Mouse (Mus musculus) hindbrain, postnatal 0 days (tissue): ENCODE measurements around the gene Tor4a. TPM values are rescaled to one million over a fixed set of nuclear protein-coding genes. Genes with fewer than 3 reads are reported as not detected.
A peak's percentile ranks its signal among the peaks of the same experiment; 100 is the strongest.

Experiments
- ATAC-seq: fragments of 200-750 bp; cut with Nextera tagmentation; 2 replicates; pipeline ENCODE4 v1.8.0; 2017; ENCODE audit warnings: mild to moderate bottlenecking, moderate TSS enrichment, moderate library complexity
- DNase-seq: peaks from one replicate; pipeline ENCODE4 v3.0.0-alpha.2; 2015; ENCODE audit warnings: low spot score
- H3K27ac ChIP-seq: fragments of 300-500 bp; sonication (generic); 2 replicates; pipeline ENCODE4 v1.5.1; 2014; ENCODE audit warnings: mild to moderate bottlenecking
- H3K27me3 ChIP-seq: fragments of 300-500 bp; sonication (generic); 2 replicates; pipeline ENCODE4 v1.6.1; 2014; ENCODE audit warnings: low read length, mixed read lengths; ENCODE audit not compliant: insufficient read depth
- H3K36me3 ChIP-seq: fragments of 300-500 bp; sonication (generic); 2 replicates; pipeline ENCODE4 v1.6.1; 2014; ENCODE audit warnings: low read length, mixed read lengths; ENCODE audit not compliant: insufficient read depth
- H3K4me1 ChIP-seq: fragments of 300-500 bp; sonication (generic); 2 replicates; pipeline ENCODE4 v1.6.1; 2014; ENCODE audit warnings: antibody characterized with exemption, low read length, mixed read lengths; ENCODE audit not compliant: insufficient read depth
- H3K4me2 ChIP-seq: fragments of 300-500 bp; sonication (generic); 2 replicates; pipeline ENCODE4 v1.6.1; 2014; ENCODE audit warnings: low read depth, mild to moderate bottlenecking, low read length, moderate library complexity, mixed read lengths
- H3K4me3 ChIP-seq: fragments of 300-500 bp; sonication (generic); 2 replicates; pipeline ENCODE4 v1.5.1; 2014; ENCODE audit warnings: low read length
- H3K9ac ChIP-seq: fragments of 300-500 bp; sonication (generic); replicated peaks from 2 replicates; pipeline ENCODE4 v1.6.1; 2014; ENCODE audit warnings: mild to moderate bottlenecking, low read length, moderate library complexity, mixed read lengths
- H3K9me3 ChIP-seq: fragments of 300-500 bp; sonication (generic); 2 replicates; pipeline ENCODE4 v1.6.1; 2016; ENCODE audit warnings: low read length, mixed read lengths
- CTCF ChIP-seq: IDR thresholded peaks from 2 replicates; pipeline ENCODE4 v1.5.1; 2016; ENCODE audit warnings: antibody characterized with exemption, control low read depth, low read depth
- WGBS: fragments of 180-500 bp; shearing (Covaris S2); extraction: QIAGEN DNeasy Blood & Tissue Kit; methylation state at CpG from one replicate; pipeline ENCODE4 v1.1.7; 2014; 5-methylcytosine and 5-hydroxymethylcytosine counted together
- polyA plus RNA-seq: library from polyadenylated mRNA; unstranded; fragments of >200 nt; fragmentation: Nextera tagmentation; extraction: Ambion mirVana; gene quantifications from 2 replicates; pipeline ENCODE4 v1.2.1, GENCODE M21; 2015
- total RNA-seq: library from RNA; depleted of rRNA; stranded (reverse); fragments of >200 nt; gene quantifications from 2 replicates; pipeline ENCODE4 v1.2.3, GENCODE M21; 2014

Gene Tor4a
- total and polyA plus RNA-seq, 2 experiments from 2014 or later = 1.2 to 4.7 TPM

DNA sequence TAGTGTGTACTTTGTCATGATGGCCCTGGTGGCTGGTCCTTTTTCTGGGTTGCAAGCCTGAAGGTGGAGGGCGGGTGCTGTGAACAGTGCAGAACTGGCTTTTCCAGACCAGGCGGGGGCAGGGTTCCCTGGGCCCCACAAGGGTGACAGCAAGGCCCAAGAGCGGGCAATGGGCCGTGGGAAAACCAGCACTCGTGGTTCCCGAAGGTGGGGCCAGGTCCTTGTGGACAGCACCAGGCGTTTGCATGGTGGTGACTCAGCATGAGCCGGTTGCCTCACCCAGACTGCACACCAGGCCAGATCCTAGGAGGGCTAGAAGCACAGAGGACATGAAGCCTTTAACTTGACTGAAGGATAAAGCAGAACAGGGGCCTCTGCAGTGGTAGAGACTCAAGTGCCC lies 24.1 kb downstream of the Tor4a start:
- Histone ChIP-seq H3K27me3 (no peaks in the 10 kb centered on the region), H3K9ac (no peak overlapping the region), H3K27ac (no peak overlapping the region), H3K4me2 (no peak overlapping the region), H3K9me3 (no peaks in the 10 kb centered on the region), H3K4me3 (no peak overlapping the region), H3K36me3 (no peaks in the 10 kb centered on the region), H3K4me1 (peaks cover 18% of the 10 kb centered on the region)
- ATAC-seq = no peak
- no peak for TF ChIP-seq CTCF
- WGBS = 73% methylated on average over 8 of the region's 8 CpGs
- DNase-seq = no peak

- DNase-seq = no peak
- H3K27me3 ChIP-seq = no peaks in the 10 kb centered on the region
- no peaks in the 10 kb centered on the region for H3K9me3 ChIP-seq
- WGBS = 29% methylated on average over 1 of the region's 1 CpGs
- no peak overlapping the region for H3K27ac ChIP-seq
- no peak overlapping the region for H3K4me3 ChIP-seq
- no peak for TF ChIP-seq CTCF
- peaks cover 12% of the 10 kb centered on the region for H3K4me1 ChIP-seq
- ATAC-seq = 0 out of 2 replicates have a peak, but pooled peaks have one; percentile 8
- H3K9ac ChIP-seq = no peak overlapping the region
- no peak overlapping the region for H3K4me2 ChIP-seq
- H3K36me3 ChIP-seq = no peaks in the 10 kb centered on the region
Measured at GRCm38 (mm10) chr2:25171769-25172153, 24.9 kb downstream of the Tor4a start.

GRCm38 (mm10) chr2:25171101-25171768 lies 25.5 kb downstream of the Tor4a start:
- no peak overlapping the region for H3K4me3 ChIP-seq

GRCm38 (mm10) chr2:25170326-25171100 lies 26.2 kb downstream of the Tor4a start:
- Histone ChIP-seq H3K4me1 (peaks cover 11% of the 10 kb centered on the region), H3K4me2 (no peak overlapping the region), H3K9me3 (no peaks in the 10 kb centered on the region), H3K4me3 (no peak overlapping the region), H3K27ac (no peak overlapping the region), H3K27me3 (no peaks in the 10 kb centered on the region), H3K9ac (no peak overlapping the region), H3K36me3 (no peaks in the 10 kb centered on the region)
- WGBS = 61% methylated on average over 10 of the region's 10 CpGs
- ATAC-seq (no peak), DNase-seq (no peak)
- no peak for TF ChIP-seq CTCF

More at GRCm38 (mm10) chr2:25171101-25171768, 25.5 kb downstream of the Tor4a start:
- Histone ChIP-seq H3K36me3 (no peaks in the 10 kb centered on the region), H3K27ac (no peak overlapping the region), H3K9ac (no peak overlapping the region), H3K27me3 (no peaks in the 10 kb centered on the region), H3K4me2 (no peak overlapping the region), H3K9me3 (no peaks in the 10 kb centered on the region), H3K4me1 (peaks cover 11% of the 10 kb centered on the region)
- no peak for ATAC-seq
- TF ChIP-seq CTCF = no peak
- no peak for DNase-seq
- WGBS = 79% methylated on average over 6 of the region's 6 CpGs

- TF ChIP-seq CTCF = no peak
- 17% methylated on average over 5 of the region's 5 CpGs for WGBS
- no peaks in the 10 kb centered on the region for H3K27me3 ChIP-seq
- H3K4me1 ChIP-seq = peaks cover 11% of the 10 kb centered on the region
- no peak overlapping the region for H3K4me2 ChIP-seq
- H3K36me3 ChIP-seq = no peaks in the 10 kb centered on the region
- H3K27ac ChIP-seq = no peak overlapping the region
- ATAC-seq = no peak
- no peaks in the 10 kb centered on the region for H3K9me3 ChIP-seq
- H3K4me3 ChIP-seq = no peak overlapping the region
- no peak for DNase-seq
- no peak overlapping the region for H3K9ac ChIP-seq
Measured at GRCm38 (mm10) chr2:25169778-25170177, 26.9 kb downstream of the Tor4a start.

- peak overlapping the region; percentile 65 for H3K27ac ChIP-seq
- H3K4me3 ChIP-seq = peak overlapping the region; percentile 44; the same call in 1 of the 2 replicates
Measured at GRCm38 (mm10) chr2:25168665-25168978, 28.1 kb downstream of the Tor4a start.

More at GRCm38 (mm10) chr2:25168665-25168978, 28.1 kb downstream of the Tor4a start:
- no peak for ATAC-seq
- DNase-seq = no peak
- H3K9me3 ChIP-seq = no peaks in the 10 kb centered on the region
- WGBS = 16% methylated on average over 2 of the region's 2 CpGs
- H3K4me2 ChIP-seq = peak overlapping the region; percentile 78
- no peak for TF ChIP-seq CTCF
- 0 out of 2 replicates have a peak overlapping the region, but pooled peaks have one; percentile 64 for H3K9ac ChIP-seq
- no peaks in the 10 kb centered on the region for H3K27me3 ChIP-seq
- peaks cover 17% of the 10 kb centered on the region for H3K4me1 ChIP-seq
- no peaks in the 10 kb centered on the region for H3K36me3 ChIP-seq
